Mouse (Mus musculus) left cerebral cortex, adult 2 months (tissue): ENCODE results near the gene Tnfrsf9. TPM values are rescaled to one million over a fixed set of nuclear protein-coding genes. Genes with fewer than 3 reads are reported as not detected.
A peak's percentile ranks its signal among the peaks of the same experiment; 100 is the strongest.

Experiments used
- DNase-seq, 2 experiments: peaks; one replicate each; pipeline ENCODE4 v3.0.0; 2021 to 2022; ENCODE audit warnings: low spot score in 2 of 2, mixed read lengths in 1 of 2; ENCODE audit errors: extremely low spot score in 1 of 2
- H3K27ac ChIP-seq: fragments of 200-600 bp; 2 replicates; pipeline ENCODE4 v1.8.1; 2022
- H3K4me3 ChIP-seq: fragments of 200-600 bp; 2 replicates; pipeline ENCODE4 v1.8.1; 2022
- CTCF ChIP-seq: fragments of 200-600 bp; IDR thresholded peaks from 2 replicates; pipeline ENCODE4 v1.8.1; 2022; ENCODE audit warnings: antibody characterized with exemption, mild to moderate bottlenecking, moderate library complexity
- intact Hi-C: fragments of 180-260 bp; cut with DNase I; formaldehyde crosslinking; loops from one replicate; pipeline ENCODE4 v1.15.1; 2025
- total RNA-seq, 2 experiments: library from RNA; stranded (reverse); gene quantifications; 2 replicates each; pipeline ENCODE4 v1.2.3; 2021

Tnfrsf9 gene
- total RNA-seq, 2 experiments from 2014 or later: 0.44 to 0.70 TPM

DNA sequence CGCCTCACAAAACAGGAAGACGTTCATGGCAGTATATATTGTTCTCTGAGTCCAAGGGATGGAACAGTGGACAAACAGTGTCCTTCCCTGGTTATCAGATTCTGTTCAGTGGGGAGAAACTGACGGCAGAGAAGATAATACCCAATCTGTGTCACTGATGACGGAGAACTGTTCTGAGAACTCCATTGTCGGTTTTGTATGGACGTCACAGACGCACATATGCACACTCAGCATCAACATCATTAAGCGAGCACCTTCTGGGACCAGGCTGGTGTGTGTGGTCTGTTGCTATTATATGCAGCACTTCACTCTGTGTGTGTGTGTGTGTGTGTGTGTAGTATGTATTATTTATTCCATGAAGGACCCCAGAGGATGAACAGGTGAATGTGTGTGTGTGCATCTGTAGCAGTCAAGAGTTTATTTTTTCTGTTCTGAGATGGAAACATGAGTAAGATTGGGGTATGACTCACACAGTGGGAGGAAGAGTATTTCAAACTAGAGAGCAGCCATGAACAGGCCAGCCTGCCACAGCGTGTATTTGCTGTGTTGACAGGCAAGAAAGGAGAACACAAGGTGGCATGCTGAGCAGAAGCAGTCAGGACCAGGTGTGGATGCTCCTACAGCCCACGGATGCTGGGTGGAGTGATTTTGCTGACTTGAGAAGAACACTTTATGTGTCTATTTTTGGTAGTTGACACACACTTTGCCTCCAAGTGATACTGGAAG lies 982 bp downstream of the Tnfrsf9 start:
- Histone ChIP-seq H3K27ac (peak overlapping the region; percentile 93), H3K4me3 (peak overlapping the region; percentile 77)
- intact Hi-C loops: loop anchor here (5.0 to 10.0 kb wide), 2 partner anchors 52 to 219 kb away; no protein-coding TSS in a partner anchor
- no peak for TF ChIP-seq CTCF
- no peak for DNase-seq

DNA sequence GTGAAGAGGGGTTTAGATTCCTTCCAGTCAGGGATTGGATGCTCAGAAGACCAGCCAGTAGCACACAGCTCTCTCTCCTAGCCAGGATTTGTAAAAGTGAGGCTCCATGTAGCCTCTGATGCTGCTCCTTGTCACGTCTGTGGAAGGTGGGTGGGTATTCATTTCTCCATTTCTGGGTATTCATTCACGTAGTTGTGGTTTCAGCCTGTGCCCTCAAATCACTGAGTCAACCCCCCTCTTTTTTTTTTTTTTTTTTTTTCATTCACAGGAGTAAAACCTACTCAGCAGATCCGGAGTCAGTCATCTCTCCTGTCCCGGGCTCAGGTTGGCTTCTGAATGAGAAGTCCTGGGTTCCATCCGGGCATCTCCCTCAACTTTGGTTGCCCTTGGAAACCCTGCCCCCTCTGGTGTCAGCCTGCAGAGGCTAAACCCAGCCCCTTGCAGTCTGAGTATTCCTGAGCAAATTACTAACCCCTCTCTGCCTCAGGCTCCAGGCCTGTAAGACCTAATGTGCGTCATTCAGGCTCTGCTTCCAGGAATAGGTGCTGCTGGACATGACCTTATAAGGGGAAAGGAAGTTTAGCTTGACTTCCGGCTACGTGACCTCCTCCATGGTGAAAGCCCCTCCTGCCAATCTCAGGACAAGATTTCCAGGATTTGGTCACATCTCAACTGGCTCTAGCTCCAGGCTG lies 3.1 kb downstream of the Tnfrsf9 start:
- H3K27ac ChIP-seq: no peak overlapping the region
- intact Hi-C loops: loop anchor here (5.0 to 10.0 kb wide), 2 partner anchors 50 to 217 kb away; no protein-coding TSS in a partner anchor
- no peak for TF ChIP-seq CTCF
- DNase-seq: no peak
- no peak overlapping the region for H3K4me3 ChIP-seq

DNA sequence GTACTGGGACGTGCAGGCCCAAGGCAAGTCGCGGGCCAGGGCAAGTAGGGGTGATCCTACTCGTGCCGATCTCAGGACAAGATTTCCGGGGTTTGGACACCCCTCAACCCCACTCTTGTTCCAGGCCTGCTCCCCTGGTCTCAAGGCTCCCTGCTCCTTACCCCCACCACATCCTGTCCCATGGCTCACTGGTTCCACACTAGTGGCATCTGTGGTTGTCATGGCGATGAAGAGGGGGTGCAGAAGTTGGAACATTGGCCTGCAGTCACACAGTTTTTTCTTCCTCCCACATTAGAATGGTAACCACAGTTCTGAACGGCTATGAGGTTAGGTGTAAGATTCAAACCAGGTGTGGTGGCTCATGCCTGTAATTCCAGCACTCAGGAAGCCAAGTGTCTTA lies 6.8 kb downstream of the Tnfrsf9 start:
- no peak overlapping the region for H3K4me3 ChIP-seq
- no peak overlapping the region for H3K27ac ChIP-seq
- TF ChIP-seq CTCF: no peak
- intact Hi-C loops: no loop called here
- no peak for DNase-seq

DNA sequence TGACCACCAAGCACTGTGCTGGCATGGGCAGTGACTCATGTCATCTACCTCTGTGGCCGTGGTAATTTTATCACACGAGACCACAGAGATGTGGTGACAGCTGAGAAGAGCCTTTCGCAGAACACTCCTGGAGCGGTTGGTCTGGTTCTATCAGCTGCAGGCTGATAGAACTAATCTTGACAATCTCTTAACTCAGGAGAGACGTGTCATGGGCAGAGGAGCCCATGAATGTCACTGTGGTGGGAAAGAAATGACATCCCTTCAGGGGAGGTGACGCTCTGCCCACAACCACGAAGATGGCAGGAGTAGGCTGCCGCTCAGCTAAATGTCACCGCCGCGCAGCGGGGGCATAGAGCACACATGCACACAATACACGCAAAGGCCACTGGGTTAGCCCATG lies 9.9 kb downstream of the Tnfrsf9 start:
- intact Hi-C loops: no loop called here
- no peak overlapping the region for H3K27ac ChIP-seq
- no peak overlapping the region for H3K4me3 ChIP-seq
- no peak for TF ChIP-seq CTCF
- no peak for DNase-seq

DNA sequence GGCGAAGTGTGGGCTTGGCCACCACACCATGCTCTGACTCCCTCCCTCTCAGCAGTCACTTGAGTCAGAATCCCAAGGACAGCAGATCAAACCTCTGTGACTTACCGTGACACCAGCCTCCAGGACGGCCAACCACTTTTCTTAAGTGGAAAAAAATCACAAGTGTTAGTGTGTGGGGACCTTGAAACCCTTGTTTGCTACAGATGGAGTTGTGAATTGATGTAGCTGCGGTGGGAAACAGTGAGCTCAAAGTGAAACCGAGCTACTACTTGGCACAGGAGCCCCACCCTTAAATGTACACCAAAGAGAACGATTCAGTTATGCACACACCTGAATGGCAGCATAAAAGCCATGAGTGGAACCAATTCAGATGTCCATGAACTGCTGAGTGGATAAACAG lies 10.6 kb downstream of the Tnfrsf9 start:
- TF ChIP-seq CTCF: no peak
- intact Hi-C loops: no loop called here

DNA sequence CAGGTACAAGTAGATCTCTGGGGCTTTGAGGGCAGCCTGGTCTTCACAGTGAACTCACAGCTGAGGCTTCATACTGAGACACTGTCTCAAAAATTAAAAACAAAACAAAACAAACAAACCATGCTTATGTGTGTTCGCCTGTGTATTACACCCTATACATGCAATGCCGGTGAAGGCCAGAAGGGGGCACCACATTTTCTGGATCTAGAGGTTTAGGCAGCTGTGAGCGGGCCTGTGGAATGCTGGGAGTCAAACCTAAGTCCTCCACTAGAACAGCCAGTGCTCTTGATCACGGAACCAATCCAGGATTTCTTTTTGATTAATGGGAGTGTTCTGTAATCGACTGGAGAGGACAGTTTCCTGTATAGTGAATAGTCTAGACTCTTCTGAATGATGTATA lies 11.6 kb downstream of the Tnfrsf9 start:
- Histone ChIP-seq H3K4me3 (no peak overlapping the region), H3K27ac (no peak overlapping the region)
- no peak for DNase-seq
- intact Hi-C loops: no loop called here
- peak; percentile 29 for TF ChIP-seq CTCF

More for the DNA sequence above, 10.6 kb downstream of the Tnfrsf9 start:
- no peak overlapping the region for H3K4me3 ChIP-seq
- H3K27ac ChIP-seq: no peak overlapping the region
- DNase-seq: no peak

DNA sequence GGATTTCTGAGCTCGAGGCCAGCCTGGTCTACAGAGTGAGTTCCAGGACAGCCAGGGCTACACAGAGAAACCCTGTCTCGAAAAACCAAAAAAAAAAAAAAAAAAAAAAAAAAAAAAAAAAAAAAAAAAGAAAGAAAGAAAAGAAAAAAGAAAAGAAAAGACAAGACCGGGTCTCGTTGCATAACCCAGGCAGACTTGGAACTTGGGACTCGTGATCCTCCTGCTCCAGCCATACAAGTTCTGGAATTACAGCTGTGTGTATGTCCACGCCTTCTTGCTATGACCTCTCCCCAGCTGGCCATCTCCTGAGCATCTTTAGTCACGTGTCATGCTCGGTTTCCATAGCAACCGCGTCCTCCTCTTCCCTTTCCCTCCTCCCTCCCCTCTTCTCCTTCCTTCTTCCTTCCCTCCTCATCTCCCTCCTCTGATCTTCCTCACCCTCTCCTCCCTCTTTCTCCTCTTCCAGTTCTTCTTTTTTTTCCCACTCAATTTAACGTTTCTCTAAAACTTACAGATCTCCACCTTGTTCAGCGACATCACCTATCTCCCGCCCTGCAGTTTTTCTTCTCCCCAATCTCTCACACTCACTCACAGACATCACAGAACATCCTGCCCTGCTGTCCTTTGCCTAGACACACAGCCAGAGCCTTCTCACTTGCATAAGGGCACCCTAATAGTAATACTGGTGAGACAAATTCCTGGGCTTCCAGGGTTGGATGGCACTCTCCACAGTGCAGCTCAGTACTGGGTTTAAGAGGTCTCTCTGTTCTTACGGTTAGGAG lies 12.8 kb downstream of the Tnfrsf9 start:
- DNase-seq: no peak
- H3K4me3 ChIP-seq: no peak overlapping the region
- intact Hi-C loops: no loop called here
- no peak for TF ChIP-seq CTCF
- H3K27ac ChIP-seq: no peak overlapping the region

DNA sequence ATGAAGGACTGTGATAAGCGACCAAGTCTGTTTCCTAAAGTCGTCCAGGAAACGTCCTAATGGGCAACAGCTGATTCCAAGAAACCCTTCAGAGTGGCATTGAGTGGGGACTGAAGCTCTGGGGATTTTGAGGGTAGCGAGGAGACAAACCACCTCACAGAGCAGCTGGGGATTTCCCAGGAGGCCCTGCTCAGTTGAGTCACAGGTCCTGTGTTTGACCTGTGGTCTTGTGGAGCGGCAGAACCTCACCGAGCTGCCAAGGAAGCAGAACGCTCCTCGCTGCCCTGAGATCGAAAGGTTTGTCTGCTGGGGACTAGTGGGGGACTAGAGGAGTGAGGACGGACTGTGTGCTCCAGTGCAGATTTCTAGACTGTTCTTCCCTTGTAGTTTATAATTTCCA lies 13.4 kb downstream of the Tnfrsf9 start:
- TF ChIP-seq CTCF: no peak
- intact Hi-C loops: no loop called here
- no peak overlapping the region for H3K27ac ChIP-seq
- DNase-seq: no peak
- H3K4me3 ChIP-seq: no peak overlapping the region

DNA sequence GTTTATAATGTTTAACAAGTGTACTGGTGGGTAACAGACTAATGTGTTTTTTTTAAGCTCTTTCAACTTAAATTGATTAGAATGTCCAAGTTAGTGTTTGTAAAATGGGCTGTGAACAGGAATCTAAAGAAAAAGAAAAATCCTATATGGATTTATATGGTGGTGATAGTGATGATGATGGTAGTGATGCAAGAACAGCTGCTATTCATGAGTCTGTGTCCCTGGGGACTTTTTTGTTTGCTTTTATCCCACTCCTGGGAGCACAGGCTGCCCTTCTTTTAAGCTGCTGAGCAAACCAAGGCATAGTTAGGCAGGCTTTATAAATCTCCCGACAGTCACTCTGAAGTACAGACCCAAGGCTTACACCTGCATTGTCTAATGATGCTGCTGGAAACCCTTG lies 19.1 kb downstream of the Tnfrsf9 start:
- no peak for DNase-seq
- no peak for TF ChIP-seq CTCF
- intact Hi-C loops: no loop called here
- H3K4me3 ChIP-seq: no peak overlapping the region
- no peak overlapping the region for H3K27ac ChIP-seq

DNA sequence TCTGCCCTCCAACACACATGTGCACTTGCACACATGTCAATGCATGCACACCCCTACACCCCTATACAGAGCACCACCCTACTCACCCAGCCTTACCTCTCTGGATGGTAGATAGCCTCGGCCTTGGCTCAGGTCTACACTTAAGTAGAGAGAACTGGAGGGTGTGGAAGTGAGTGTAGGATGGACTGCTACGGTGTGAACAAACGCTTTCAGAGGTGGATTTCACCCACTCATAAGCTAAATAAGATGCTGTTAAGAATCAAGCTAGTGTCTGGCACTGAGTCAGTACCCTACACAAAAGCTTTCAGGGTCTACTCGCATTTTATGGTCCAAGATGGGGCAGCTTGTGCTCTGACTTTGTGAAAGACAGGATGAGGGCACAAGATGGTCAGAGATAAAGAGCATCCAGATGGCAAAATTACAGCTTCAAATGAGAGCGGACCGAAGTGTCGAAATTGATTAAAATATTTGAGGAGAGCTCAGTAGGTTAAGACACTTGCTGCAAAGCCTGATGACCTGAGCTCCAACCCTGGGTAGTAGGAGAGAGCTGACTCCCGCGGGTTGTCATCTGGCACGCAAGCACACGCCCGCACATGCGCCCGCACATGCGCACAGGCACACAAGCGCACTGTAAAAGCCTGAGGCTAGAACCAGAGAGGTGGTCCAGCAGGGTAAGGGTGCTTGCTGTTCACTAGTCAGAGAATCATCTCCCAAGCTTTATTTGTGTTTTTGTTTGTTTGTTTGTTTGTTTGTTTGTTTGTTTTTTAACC lies 23.1 kb downstream of the Tnfrsf9 start:
- Histone ChIP-seq H3K27ac (peak overlapping the region; percentile 84), H3K4me3 (peak overlapping the region; percentile 40)
- DNase-seq: peak; percentile 42 to 53
- no peak for TF ChIP-seq CTCF
- intact Hi-C loops: no loop called here

DNA sequence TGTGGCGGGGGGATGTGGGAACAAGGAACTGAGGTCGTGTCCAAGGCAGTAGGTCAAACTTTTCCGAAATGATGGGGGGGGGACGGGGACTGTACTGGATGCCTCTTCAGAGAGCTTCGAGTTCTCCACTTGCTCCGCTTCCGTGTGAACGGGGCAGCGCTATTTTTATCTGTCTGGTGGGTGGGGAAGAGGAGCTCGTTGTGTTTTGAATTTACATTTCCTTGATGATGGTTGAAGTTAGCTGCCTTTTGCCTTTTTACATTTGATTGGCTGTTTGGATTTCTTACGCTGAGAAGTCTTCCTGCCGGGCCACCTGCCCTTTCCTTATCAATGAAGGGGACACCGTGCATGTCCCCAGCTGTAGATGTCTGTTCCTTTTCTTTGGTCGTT lies 23.7 kb downstream of the Tnfrsf9 start:
- Histone ChIP-seq H3K4me3 (peak overlapping the region; percentile 40), H3K27ac (peak overlapping the region; percentile 84)
- TF ChIP-seq CTCF: no peak
- no peak for DNase-seq
- intact Hi-C loops: no loop called here
